Mouse (Mus musculus): ENCODE measurements around the gene Elovl3.
"Not testable (repeated sequence)": the region's sequence is repeated elsewhere in the genome, so short reads cannot be mapped to it uniquely, and the experiment has no call there.

Elovl3 gene

DNA sequence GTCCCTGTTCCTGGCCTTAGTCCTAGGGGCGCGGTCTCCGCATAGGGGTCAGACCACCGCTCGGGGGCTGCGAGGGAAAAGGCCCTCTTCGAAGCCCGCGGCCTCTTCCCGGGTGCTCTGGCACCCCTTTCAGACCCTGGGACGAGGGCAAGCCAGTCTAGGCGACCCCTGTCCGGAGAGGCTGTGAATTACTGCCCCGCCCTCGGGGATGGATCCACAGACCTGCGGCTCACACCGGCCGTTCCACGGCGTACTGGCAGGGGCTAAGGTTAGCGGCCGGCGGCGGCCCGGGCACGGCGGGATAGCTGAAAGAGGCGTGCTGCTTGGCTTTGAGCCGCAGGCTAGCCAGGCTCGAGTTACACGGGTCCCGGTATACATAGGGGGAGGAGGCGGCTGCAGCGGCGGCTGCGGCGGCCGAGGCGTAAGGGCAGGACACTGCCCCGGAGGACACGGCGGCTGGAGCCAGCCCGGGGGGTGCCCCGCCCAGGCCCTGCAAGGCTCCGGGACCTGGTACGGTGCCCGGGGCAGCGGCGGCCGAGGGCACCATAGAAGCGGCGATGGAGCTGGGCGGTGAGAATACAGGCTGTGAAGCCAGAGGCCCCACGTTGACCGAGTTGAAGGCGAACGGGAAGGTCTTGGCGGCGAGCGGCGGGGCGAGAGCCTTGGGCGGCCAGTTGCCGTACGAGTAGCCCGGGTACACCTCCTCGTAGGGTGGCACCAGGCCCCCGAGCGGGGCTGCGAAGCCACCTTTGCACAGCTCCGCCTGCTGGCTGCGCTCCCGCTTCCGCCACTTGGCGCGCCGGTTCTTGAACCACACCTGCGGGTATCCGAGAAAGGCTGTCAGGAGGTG lies 4.3 kb downstream of the Elovl3 start:
- DNase-seq, result peak; percentile 60 to 76

DNA sequence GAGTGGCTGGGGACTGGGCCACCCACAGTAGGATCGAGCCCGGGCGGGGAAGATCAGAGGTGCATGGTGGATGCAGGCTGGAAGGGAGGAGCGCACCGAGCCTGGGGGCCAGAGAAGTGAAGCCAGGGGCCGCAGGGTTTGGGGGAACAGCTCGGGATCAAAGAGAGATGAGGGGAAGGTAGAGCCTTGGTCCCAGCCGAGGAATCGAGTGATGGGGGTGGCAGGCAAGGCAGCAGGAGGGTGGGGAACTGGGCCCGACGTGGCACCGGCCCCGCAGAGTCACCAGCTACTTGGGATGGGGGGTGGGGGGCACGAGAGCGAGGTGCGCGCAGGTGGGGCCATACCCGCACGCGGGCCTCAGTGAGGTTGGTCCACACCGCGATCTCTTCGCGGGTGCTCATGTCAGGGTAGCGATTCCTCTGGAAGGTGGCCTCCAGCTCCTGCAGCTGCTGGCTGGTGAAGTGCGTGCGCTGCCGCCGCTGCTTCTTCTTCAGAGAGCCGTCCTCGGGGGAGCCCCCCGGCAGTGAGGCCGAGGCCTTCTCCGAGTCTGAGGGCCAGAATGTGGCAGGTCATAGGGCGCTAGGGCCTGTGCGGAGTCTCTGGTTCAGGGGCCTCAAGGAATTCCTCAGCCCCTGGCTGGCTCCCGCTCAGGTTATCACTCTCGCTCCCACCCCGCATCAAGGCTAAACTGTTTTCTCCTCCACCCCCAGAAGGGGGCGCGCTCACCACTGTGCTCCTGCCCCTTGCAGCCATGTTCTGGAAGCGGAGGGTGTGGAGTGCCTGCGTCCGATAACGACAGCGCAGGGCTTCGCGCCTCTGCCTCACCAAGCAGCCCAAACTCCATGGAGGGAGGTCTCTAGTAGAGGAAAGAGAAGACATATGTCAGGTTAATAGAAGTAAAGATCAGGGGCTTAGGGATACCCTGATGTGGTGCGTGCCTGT lies 5.2 kb downstream of the Elovl3 start:
- DNase-seq, result peak; percentile 36 to 66

DNA sequence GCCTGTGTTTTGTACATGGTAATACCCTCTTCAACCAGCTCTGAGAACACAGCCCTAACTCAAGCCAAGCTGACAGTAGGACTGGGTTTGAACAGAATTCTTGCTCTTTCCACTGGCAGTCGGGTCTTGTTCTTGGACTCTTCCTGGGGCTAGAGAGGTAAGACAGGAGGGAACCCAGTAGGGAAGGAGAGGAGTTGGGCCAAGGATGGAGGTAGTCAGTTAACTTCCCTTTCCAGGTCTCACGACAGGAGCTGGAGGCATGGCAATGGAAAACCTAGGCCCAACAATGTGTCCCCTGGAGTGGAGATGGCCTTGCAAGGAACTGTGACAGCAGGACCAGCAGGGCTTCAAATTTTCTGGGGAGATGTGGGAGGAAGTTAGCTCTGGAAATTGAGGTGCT lies 8.6 kb downstream of the Elovl3 start:
- DNase-seq, result no peak

DNA sequence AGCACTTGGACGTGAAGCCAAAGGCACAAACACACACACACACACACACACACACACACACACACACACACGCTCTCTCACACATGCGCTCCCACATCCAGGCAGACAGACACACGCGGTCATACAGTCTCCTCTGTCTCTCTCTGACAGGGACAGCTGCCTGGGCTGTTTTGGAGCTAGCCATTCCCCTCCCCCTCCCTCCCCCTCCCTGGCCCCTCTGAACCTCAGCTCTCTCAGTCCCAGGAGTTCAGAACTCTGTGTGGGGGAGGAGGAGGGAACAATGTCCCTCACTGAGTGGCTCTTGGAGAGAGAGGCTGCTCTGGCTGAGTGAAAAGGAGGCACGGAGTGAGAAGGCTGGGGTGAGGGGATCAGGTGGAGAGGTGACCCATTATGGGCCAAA lies 9.4 kb downstream of the Elovl3 start:
- DNase-seq, result no peak

DNA sequence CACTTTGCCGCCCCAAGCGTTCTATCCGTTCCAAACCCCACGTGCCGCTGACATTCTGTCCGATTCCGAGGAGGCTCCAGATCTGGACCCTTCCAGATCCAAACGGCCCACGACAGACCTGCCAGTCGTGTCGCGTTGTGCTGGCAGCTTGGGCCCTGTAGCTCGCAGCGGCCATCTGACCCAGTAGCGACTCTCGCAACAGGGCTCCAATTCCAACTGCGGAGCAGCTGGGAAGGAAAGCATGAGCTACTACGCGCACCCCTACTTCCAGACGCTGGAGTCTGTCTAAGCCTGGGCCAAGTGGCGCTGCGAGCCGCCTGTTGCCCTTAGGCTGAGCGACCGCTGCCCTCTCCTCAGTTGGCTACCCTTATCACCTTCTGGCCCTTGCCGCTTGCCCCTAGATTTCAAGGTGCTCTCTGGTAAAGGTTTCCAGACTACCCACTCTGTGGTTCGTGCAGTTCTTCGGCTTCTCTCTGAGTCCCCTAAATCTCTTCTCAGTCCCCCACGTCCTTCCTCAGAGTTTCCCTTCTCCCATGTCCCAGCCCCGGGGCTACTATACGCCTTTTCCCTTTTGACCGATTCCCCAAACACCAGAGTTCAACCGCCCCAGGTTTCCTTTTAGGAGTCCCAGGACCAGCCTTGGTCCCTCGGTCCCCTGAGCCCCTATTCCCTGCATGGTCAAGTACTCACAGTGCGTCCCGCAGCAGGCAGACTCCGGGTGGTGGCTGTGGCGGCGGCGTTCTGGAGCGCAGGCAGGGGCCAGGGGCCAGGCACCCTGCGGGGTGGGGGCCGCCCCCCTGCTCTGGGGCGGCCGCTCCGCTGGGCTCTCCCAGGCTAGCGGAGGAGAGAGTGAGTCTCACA lies 16.0 kb downstream of the Elovl3 start, which contains the start of gene Pitx3:
TSS of gene Pitx3 (minus strand) at position 816 of the 861 bp plus-strand sequence.
- peak in 1 of 2 experiments; percentile 17 for DNase-seq

DNA sequence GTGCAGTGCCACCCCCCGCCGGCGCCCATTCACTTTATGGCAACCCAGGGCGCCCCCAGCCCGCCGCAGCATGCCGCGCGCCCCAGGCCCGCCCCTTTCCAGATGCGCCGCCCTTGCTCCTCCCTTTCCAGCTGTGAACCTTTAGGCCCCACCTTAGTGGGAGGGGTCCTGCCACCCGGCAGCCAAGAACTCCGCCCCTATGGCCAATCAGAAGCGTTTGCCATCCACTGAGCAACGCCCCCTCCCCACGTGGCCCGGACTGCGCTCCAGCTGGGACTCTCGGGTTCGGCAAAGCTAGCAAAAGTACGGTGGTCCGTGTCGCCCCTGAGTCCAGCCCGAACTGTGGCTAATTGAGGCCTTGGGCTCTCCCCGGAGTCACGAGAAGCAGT lies 16.7 kb downstream of the Elovl3 start:
- DNase-seq, result peak; percentile 78 to 82

DNA sequence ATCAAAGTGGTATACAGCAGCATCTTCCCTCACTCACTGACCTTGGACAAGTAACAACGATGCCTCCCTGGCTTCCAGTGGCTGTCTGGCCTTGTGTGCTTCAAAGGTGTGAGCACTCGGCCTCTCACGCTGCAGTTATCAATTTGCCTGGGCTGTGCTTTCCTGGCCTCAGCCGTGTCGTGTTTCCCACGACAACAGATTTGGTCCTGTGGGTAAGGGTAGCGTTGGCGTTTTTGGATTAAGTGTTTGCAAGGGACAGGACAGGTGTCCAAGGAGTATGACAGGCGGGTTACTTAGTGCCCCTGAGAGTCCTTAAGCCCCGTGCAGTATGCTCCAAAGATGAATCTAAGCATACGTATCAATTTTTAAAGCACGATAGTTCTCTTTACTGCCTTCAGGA lies 17.4 kb downstream of the Elovl3 start:
- no peak for DNase-seq

DNA sequence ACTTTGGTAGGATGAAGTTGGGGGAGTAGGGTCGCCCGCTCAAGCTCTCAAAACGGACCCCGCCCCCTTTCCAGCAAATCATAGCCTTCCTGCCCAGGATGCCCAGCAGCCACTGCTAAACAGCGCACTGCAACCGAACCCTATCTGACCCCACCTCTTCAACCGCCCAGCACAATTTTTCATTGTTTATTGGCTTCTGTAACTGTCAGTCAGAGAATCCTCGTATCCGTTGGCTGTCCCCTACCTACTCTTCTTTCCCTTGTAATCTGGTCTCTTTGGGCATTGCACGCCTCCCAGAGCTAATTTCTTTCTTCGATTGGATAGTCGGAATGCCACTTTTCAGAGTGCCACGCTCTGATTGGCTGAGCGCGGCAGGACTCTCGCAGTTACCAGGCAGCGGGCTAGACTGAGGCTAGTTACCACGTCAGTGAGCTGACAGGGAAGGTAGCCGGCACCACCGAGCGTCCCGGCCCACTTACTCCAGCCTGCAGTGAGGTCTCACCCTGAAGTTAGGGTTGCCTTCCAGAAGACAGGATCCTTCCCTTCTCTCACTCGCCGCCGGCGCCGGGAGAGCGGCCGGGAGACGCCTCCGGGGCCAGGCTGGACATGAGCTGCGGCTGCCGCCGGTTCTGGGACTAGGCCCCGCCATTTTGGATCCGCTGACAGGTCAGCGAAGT lies 20.6 kb downstream of the Elovl3 start, which contains the start of gene Gbf1:
TSS of gene Gbf1 (plus strand) at position 383 of the 677 bp plus-strand sequence.
- DNase-seq, result peak; percentile 97 to 99

DNA sequence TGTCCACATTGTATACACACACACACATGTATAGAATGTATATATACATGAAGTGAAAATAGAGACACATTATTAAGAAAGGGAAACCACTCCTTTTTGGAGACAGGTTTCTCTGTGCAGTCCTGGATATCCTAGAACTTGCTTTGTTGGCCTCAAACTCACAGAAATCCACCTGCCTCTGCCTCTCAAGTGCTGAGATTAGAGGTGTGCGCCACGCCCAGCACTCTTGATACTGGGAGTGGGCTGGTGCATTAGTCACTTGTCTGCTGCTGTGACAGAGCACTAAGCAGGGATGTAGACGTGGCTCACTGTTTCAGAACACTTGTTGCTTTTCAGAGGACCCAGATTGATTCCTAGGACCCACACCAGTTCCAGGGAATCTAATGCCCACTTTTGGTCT lies 34.3 kb downstream of the Elovl3 start:
- no peak for DNase-seq

DNA sequence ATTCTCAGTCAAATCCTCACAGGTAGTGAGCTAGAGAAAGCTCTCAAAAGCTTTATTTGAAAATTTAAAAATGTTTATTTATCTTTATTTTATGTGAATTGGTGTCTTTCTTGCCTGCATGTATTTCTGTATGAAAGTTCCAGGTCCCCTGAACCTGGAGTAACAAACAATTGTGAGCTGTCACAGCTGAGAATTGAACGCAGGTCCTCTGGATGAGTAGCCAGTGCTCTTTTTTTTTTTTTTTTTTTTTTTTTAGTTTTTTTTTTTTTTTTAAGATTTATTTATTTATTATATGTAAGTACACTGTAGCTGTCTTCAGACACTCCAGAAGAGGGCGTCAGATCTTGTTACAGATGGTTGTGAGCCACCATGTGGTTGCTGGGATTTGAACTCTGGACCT lies 35.5 kb downstream of the Elovl3 start:
- not testable (repeated sequence) for DNase-seq

DNA sequence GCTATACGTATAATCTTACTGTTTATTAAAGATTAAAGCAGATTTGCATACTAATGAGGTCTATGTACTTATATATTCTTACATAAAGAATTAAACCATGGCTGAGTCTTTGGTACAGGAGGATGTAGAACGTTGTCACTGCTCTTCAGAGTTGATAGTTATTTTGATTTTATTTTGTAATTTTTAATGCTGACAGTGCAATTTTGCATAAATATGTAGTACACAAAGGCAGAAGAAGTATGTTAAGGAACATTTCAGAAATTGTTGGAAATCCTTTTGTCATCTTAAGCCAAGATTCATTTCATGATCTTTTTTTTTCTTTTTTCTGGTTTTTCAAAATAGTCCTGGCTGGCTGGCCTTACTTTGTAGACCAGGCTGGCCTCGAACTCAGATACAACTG lies 37.7 kb downstream of the Elovl3 start:
- DNase-seq, result no peak

DNA sequence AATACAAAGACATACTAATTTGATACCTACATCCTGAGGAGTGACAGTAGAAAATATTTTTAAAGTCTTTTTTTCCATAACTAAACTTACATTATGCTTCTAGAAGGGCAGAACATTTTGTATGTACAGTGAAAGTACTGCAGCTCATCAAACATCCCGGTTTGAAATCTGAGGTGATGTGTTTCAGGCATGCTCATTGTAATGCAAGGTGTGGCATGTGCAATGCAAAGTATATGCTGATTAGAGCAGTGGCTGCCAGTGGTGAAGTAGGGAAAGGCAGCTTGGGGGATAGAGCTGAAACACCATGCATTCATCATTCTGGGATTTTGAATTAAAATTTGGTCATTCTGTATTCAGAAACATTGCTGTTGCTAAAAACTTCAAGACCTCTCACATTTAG lies 38.2 kb downstream of the Elovl3 start:
- DNase-seq, result no peak

DNA sequence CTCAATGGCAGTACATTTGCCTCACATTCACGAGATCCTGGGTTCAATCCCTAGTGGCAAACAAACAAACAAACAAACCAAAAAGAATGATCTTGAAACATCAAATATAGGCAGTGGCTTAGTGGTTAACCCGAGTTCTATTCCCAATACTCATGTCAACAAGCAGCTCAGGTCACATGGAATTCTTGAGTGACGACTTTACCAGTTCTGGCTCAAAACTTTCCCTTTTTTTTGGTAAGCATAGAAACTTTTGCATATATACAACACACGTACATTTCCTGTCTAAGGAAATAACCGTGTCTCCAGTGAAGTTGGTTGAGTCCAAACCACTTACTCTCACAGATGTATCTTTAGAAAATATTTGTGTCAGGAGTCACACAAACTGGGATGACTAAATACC lies 40.8 kb downstream of the Elovl3 start:
- no peak for DNase-seq

DNA sequence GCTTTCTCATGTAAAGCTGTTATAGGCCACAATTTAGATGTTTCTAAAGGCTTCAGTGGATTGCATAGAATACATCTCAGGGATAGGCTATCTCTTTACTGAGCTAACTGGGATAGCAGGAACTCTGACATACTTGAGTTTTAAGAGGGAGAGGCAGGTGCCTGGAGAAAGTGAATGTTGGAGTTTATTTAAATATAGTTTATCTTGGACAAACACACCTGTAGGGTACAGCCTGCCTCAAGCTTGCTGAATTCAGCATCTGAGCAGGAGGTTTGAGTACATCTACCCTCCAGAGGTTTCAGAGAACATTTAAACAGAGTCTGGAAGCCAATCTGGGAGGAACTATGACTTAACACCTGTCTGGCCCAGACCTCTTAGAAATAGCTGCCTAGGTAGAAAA lies 43.5 kb downstream of the Elovl3 start:
- no peak for DNase-seq

DNA sequence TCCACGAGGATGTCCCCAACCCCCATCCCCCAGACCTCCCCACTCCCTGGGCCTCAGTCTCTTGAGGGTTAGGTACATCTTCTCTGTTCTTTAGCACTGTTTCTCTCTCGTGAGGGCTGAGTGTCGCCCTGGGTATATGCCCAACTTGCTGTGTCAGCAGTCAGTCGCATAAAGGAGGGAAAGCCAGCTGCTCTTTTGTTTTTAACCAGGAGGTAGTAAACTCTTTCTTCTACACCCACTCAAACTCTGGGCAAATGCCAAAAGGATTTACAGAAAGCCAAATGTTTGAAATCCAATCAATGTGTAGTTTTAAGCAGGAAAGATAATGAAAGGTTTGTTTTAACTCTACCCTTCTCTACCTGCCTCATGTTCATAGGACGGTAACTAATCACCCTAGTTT lies 45.3 kb downstream of the Elovl3 start:
- no peak for DNase-seq

DNA sequence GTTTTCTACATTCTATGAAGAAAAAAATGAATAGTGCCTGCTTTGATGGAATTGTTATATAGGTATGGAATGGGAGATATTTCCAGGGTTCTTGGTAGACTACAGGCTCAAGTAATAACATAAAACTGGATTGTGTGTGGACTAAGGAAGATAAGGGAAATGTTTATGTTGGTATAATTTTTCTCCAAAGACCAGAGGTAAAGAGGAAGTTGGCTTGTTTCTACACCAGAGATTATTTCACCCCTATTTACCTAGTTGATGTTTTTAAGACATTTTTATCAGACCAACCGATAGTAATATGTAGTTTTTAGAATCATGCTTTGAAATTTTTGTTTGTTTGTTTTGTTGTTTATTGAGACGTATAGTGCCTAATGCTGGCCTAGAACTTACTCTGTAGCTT lies 48.6 kb downstream of the Elovl3 start:
- no peak for DNase-seq

DNA sequence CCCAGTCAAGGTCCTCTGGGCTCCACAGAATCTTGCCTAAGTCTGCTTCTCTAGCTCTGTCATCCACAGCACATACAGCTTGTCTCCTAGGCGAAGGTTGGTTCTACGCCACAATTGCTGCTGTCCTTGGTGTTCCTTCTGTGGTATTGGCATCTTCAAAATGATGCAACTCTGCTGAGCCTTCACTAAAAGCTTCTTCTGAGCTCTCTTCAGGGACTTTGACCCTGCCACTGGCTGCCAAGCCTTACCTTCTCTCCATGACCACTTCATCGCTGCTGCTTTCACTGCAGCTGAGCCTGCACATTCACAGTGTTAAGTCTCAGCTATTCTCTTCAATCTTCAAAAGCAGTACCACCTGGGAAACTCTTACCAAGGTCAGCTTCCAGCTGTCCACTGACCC lies 50.5 kb downstream of the Elovl3 start:
- DNase-seq, result peak; percentile 70 to 78
